Mouse (Mus musculus) inflammation-experienced regulatory T-cells, adult 6 months (primary cell): ENCODE data around the gene Slu7. TPM values are rescaled to one million over a fixed set of nuclear protein-coding genes. Genes with fewer than 3 reads are reported as not detected.

ENCODE experiments used
- ATAC-seq: one replicate; pipeline ENCODE4 v1.8.0; 2017
- polyA plus RNA-seq, 3 experiments: library from polyadenylated mRNA; unstranded; fragments of 100-300 nt; shearing (Covaris generic); gene quantifications; one replicate each; pipeline ENCODE4 v1.2.1; 2017

The Slu7 gene
- polyA plus RNA-seq, 3 experiments from 2014 or later = 102 to 127 (median 108) TPM

DNA sequence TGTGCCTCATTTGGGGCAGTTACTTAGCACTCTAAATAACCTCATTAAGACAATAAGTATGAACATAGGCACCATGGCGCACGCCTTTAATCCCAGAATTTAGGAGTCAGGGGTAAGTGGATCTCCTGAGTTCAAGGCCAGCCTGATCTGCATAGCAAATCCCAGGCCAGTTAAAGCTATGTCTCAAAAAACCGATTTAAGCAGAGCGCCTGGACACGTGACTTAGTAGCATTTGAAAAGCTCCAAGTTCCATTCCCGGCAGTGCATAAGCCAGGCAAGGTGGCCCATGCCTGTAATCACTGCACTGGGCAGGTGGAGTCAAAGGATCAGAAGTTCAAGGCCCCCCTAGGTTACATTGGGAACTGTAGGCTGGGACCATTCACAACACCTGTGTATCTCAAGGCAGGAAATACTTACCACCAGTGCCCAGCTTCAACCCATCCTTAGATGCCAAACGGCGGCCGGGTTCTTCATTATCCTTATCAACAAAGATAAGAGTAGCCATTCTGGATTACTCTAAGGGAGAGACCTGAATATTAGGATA, 8.3 kb upstream of the Slu7 start:
- no peak for ATAC-seq

DNA sequence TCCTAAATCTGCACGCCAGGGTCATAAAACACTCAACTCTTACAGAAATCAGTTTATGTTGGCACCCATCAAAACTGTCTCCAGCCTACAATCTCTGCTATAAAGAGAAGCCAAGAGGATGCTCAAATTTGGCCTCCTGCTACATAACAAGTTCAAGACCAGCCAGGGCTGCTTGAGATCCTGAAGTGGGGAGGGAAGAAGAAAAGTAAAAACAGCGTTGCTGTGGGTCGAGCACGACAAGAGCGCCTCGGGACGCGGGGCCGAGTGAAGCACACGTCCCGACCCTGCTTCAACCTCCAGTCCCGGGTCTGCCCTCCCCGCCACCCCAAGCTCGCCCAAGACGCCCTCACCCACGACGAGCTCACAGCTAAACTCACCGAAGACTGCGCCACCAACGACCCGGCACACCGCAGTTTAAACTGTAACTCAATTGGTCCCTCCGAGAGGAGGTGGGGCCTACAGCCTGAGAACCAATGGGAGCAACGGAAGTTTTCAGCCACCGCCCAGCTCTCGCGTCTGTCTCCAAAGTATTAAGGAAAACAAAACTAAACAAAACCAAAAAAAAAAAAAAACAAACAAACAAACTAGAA, 7.6 kb upstream of the Slu7 start, which contains the start of gene Pttg1:
Pttg1 (minus strand) TSS at position 428 of the 590 bp plus-strand sequence.
- peak; percentile 100 for ATAC-seq

DNA sequence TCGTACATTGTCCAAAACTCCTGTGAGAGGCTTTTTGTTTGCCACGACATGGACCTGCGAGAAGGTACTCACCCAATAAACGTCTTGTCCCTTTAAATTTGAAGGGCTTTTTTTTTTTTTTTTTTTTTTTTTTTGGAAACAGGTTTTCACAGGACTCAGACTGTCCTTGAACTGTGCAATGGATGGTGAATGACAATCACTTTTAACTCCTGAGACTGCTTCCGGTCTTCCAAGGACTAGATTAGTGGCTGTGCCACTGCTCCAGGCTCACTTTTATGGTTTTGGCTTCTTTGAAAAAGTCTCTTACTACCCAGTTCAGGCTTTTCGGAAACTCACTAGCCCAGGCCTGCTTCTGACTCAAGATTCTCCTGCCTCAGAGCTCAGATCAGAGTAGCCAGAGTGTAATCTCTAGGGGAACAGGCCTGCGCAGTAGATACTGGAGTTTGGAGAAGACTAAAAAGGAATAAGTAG, 7.1 kb upstream of the Slu7 start:
- peak; percentile 4 for ATAC-seq

DNA sequence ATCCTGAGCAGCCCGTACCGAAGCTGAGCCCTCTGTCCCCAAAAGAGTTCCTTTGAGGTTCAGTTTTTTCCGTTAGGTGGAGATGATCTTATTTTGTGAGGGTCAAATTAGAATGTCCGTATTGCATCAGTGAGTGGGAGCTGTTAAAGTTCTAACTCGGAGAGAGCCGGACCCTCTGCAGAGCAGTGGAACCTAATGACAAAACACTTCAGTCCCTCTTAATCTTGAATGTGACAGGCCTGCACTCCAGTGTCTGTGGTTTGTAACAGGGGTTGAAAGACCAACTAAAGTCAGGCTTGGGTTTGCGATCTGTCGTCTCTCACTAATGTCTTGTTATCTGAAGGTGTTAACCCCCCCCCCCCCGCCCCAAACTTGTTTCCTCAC, 472 bp downstream of the Slu7 start:
- ATAC-seq = no peak

DNA sequence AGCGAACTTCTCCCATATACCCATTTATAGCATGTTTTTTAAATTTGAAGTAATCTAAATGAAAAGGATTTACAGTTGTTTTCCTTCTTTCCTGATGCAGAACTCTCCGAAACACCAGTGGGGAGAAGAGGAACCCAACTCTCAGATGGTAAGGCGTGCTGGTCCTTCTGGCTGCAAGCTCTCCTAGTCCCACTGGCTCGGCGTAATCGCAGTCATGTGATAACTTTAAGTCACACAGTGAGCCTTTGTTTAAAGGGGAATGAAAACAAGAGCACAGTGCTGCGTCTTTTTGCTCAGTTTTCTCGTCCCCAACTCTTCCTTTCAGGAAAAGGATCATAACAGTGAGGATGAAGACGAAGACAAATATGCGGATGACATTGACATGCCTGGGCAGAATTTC, 7.6 kb downstream of the Slu7 start:
- ATAC-seq = no peak

DNA sequence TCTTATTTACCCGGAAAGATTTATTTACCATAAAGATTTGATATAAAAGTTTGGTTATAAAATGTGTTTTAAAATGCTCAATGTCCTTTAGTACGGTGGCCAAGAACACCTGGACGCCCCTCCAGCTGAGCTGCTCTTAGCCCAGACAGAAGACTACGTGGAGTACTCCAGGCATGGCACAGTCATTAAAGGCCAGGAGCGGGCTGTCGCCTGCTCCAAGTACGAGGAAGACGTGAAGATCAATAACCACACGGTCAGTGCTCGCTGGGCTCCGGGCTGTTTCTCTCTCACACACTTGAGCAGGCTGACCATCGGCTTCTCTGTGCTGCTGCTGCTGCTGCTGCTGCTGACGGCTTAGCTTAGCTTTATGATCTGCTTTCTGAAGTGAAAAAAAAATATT, 9.6 kb downstream of the Slu7 start:
- ATAC-seq = no peak

DNA sequence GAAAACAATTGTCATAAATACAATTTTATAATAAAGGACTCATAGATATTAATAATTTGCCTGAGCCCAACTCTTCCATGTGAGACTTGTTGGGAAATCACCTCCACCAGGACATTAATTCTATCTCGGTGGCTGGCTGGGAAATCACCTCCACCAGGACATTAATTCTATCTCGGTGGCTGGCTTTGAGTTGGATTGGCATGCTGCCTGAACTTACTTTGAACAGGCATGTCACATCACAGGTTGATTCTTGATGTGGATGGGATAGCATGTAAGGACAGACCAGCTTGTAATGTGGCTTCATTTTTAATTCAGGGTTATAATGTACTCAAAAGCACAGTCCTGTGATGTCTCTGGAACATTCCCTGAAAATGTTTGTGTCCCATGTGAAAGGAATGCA, 16.4 kb downstream of the Slu7 start:
- no peak for ATAC-seq

DNA sequence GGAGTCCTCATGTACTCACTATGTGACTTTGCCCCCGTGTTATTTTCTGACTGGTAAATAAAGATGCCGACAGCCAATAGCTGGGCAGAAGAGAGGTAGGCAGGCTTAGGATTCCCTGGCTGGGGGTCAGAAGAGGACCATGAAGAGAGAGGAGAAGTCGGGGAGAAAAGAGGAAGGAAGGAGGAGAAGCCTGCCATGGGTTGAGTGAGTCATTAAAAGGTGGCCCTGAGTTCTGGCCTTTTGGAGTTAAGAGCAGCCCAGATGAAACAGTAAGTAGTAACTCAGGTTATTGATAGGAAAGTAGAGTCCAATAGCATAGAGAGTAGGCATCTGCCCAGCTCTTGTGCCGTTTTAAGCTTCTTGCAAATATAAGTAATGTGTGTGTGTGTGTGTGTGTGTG, 17.8 kb downstream of the Slu7 start:
- ATAC-seq = no peak

DNA sequence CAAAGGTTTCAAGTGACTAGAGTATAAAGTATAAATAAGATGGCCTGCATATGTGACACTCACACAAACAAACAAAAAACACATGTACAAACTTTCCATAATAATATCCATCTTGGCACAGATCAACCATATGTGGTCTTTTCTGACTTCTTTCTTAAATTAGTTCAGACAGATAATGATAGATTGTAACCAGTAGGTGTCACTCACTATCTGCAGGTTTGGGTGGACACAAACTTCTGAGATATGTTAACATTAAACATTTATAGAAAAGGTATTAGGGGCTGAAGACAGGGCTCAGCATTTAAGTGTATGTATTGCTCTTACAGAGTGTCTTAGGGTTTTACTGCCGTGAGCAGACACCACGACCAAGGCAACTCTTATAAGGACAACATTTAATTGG, 18.7 kb downstream of the Slu7 start:
- ATAC-seq = no peak

DNA sequence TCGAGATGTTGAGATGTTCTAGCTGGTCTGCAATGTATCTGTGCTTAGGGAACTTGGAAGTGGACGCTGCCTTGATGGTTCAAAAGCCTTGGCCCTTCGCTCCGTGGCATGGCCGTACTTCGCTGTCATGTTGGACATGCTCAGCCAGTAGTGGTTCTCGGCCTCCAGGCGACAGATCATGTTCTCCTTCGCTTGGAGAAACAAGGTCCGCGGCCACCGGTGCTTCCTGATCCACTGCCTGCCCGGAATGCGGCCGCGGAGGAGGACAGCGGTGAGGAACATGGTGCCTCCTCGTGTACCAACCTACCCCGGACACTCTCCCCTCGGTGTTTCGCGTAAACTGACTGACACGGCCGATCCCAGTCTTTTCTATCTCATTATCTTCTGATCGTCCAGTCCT, 29.7 kb downstream of the Slu7 start:
- ATAC-seq = no peak

DNA sequence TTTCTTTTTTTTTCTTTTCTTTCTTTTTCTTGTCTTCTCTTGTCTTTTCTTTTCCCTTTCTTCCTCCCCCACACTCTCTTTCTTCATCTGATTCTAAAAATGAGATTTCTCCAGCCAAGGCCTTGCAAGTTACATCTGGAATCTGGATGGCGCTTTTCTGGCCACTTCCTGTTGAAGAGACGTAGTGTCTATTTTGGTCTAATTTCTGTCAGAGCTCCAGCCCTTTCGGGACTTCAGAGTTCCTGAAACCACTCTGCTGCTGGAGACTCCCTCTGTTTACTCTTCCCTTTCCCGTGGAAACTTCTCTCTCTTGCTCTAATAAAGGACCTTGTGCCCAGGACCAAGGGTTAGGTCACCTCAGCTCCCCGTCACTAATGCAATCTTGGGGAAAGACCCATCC, 36.6 kb downstream of the Slu7 start:
- no peak for ATAC-seq

DNA sequence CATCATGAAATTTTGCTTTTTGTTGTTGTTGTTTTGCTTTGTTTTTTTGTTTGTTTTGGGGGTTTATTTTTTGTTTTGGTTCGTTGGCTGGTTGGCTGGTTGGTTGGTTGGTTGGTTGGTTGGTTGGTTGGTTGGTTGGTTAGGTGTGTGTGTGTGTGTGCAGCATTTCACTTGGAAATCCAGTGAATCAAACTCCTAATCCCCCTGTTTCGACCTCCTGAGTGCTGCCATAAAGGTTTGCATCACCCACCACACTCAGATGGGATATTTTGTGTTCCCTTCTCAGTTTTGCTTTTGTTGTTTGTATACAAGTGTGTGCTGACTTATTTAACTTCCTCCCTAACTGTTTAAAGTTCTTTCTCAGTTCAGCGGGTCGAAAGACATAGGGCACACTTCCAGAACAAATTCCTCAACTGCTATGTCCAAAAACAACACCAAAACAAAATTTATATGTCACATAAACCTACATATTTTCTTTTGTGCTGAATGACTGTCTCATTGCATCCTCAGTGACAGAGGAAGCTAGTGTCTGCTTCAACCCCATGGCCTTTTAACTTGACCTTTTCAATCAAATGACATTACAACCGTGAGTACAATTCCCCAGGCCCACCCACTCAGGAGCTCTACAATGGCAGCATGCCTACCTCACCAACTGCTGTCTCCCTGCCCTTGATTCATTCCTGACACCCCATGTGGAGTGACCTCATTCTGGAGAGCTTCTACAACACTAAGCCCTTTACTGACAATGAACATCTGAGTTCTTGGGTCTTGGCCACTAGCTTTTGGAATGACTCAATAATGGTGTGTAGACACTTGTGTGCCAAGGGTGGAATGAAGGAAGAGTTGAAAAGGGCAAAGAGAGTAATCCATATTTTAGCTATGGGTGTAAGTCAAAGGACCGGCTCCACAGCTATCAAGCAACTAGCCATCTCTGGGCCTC, 37.6 kb downstream of the Slu7 start:
- no peak for ATAC-seq

DNA sequence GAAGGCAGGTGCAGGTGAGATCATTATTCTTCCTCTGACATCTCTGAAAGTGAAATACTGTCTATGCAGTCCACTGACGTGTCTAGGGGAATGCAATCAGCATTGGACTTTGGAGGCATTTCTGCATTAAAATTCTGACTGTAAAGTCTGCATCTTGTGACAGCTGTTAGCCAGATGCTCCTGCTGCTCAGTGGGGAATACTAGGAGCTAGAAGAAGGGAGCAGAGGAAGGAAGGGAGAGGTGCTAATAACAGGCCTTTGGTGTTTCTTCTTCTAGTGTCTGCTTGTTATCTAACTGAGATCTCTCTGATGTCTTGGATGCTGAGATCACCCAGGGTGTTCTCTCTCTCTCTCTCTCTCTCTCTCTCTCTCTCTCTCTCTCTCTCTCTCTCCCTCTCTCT, 39.6 kb downstream of the Slu7 start:
- ATAC-seq = no peak

DNA sequence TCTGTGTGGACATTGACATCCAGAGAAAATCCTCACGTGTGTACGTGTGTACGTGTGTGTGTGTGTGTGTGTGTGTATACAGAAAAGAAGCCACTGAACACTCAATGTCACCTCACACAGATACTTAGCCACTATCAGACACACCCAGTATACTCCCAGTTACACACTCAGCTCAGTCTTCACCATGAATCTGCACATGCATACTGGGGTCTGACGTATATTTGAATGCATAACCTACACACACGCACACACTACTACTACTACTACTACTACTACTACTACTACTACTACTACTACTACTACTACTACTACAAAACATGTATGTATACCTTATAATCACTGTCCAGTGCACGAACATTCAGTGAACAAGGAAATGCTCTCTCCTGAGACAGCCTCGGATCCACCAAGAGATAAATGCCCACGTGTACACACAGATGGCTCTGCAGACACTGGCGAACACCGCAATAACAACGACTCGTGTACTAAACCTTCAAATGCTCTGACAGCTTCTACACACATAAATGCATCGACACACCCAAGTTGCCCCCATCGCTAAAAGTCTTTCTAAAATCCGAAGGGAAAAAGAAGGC, 40.2 kb downstream of the Slu7 start:
- no peak for ATAC-seq

DNA sequence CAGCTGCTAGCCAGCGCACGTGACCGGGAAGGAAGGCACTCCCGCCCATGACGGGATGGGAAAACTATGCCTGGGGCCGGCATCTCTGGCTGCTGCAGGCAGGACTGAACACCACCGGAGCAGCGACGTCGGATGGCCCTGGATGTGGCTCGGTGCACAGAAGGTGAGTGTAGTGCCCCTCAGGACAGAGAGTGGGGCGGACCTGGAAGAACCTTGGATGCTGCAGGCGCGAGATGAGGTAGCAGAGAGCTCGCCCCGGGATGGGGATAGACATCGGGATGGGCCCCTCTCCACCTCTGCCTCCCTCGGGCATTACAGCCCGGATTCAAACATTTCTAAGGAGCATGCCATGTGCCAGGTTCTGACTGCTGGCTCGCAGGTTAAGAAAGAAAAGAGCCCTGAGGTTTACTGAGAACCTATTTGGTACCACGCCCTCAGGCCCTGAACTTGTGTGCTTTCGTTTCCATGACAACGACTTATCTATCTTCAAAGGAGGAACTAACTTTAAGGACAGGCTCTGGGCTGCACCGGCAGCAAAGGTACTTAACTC, 40.8 kb downstream of the Slu7 start, which contains the start of gene C1qtnf2:
C1qtnf2 (plus strand) TSS at position 52 of the 550 bp plus-strand sequence.
- ATAC-seq = peak; percentile 43

DNA sequence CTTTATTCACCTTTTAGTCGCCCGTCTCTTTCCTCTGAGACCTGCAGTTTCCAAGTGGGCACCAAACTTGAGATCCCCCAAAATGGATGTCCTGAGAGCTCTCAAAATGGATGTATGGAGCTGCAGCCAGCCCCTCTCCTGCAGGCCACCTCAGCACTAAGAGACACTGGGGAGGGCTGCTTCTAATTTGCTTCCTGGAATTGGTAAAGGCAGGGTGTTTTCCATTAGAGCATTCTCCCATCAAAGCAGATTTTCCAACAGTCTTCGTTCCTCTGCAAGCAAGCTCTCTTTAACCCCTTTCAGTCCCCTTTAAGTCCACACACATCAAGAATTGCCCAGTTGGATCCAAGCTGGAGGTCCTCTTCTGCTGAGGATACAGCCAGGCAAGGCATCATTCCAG, 45.8 kb downstream of the Slu7 start:
- no peak for ATAC-seq

DNA sequence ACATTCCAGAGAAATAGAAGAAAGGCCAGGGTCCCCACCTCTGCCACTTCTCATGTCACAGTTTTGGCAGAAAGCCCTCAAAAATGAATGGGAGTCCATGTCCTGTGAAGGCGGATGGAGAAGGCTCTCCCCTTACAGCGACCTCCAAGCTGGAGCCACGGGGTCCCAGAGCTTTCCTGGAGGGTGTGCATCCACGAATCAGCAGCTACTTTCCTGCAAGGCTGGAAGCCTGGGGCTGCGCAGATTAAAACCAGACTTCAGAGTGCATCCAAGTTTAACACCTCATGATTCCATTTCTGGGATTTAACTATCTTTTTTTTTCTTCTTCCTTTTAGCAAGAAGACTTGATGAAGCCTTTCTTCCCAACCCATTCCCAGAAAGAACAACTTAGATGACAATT, 47.0 kb downstream of the Slu7 start:
- no peak for ATAC-seq

DNA sequence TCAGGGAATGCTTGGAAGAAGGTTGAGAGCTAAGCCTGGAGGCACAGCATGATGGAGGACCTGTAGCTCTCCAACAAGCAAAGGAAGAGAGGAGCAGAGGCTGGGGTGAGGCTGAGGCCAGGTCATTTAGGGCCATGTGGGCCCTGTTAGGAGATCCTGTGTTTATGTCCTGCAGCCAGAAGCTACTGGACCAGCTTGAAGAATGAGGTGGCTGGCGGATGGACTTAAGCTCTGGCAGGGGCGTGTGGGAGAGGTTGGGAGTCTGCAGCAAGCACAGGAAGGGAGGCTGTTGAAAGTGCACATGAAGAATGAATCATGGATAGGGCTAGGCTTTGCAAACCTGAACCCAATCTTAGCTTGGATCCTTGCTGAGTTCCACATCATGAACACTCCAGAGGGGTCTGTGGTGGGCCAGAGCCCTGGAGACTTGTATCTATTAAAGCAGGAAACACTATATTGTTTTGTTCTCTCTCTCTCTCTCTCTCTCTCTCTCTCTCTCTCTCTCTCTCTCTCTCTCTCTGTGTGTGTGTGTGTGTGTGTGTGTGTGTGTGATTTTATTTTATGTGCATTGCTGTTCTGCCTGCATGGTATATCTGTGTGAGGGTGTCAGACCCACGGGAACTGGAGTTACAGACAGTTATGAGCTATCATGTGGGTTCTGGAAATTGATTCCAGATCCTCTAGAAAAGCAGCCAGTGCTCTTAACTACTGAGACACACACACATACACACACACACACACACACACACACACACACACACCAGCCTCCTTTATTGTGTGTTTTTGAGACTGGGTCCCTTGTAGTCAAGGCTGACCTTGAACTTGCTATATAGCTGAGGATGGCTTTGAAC, 48.4 kb downstream of the Slu7 start:
- no peak for ATAC-seq

DNA sequence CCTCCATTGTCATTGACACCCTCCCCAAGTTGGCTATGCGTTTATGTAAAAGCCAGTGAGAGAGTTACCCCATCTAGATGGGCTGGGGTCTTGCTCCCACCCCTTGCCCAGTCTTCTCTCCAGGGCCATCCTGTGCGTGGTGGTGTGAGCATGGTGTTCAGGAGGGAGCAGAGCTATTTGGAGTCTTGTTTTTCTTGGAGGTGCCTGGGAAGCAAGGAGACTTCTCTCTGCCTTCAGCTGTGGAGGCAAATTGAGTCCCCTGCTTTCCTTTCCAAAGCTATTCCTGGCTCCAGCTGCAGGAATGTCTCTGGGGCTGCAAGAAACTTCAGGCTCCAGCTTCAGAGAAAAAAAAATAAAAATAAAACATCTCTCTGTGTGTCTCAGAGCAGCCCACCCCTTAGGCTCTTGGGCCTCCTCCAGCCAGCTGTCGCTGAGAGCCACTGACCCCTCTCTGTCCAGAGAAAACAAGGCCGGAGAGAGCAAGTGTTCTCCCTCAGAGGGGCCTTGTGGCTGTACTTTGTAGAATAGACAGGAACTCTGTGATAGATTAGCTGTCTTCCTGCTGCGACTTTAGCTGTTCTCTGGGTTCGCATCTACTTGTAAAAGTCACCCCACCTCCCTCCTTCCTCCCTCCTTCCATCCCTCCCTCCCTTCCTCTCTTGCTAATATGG, 49.7 kb downstream of the Slu7 start:
- ATAC-seq = no peak

DNA sequence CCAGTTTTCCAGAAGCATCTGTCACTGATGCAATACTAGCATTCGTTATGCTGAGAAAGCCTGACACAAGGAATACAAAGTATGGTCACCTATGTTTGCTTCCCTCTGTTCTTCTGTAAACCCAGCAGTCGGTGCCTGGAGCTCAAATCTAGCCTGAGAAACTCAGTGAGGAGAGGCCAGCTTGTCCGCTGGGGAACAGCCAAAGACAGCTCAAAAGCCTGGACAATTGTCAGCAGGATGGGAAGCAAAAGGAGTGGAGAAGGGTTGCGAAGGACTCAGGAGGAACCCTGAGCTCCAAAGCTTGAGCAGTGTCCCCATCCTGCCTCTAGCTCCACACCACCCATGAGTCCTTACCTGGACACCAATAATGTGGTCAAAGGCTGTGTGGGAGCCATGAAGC, 50.5 kb downstream of the Slu7 start:
- ATAC-seq = no peak

DNA sequence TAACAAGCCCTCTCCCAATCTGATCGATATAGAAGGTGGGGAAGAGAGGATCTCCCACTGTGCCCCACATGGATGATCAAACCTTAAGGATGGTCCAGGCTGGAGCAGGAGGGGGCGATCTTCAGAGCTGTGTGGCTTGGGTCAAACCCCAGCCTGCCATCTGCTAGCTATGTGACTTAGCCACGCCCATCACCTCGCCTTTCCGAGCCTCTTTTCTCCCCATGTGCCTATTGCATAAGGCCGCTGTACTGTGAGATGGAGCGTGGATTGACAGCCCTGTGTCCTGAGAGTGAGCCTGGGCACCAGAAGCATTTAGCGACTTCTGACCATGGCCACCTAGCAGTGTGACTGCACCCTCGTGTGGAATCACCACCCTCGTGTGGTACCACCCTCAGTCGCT, 51.1 kb downstream of the Slu7 start:
- ATAC-seq = no peak
